Mouse (Mus musculus): ENCODE results near the gene Nodal.

Nodal gene

GRCm38 (mm10) chr10:61398125-61398524 is 19.6 kb upstream of the Nodal start:
- DNase-seq (ENCODE audit: low read depth) = no peak

- no peak for DNase-seq (ENCODE audit: low read depth)
Measured at GRCm38 (mm10) chr10:61399156-61399734, 18.5 kb upstream of the Nodal start.

GRCm38 (mm10) chr10:61400407-61400806 is 17.4 kb upstream of the Nodal start:
- DNase-seq (ENCODE audit: low read depth) = no peak

GRCm38 (mm10) chr10:61402480-61402879 is 15.3 kb upstream of the Nodal start:
- DNase-seq (ENCODE audit: low read depth) = no peak

GRCm38 (mm10) chr10:61402911-61403310 is 14.9 kb upstream of the Nodal start:
- DNase-seq (ENCODE audit: low read depth) = no peak

GRCm38 (mm10) chr10:61405958-61406357 is 11.8 kb upstream of the Nodal start:
- no peak for DNase-seq (ENCODE audit: low read depth)

GRCm38 (mm10) chr10:61409776-61410175 is 8.0 kb upstream of the Nodal start:
- DNase-seq (ENCODE audit: low read depth) = no peak

GRCm38 (mm10) chr10:61410193-61410592 is 7.6 kb upstream of the Nodal start:
- no peak for DNase-seq (ENCODE audit: low read depth)

GRCm38 (mm10) chr10:61412910-61413625 is 4.7 kb upstream of the Nodal start:
- no peak for DNase-seq (ENCODE audit: low read depth)

- no peak for DNase-seq (ENCODE audit: low read depth)
Measured at GRCm38 (mm10) chr10:61415240-61415639, 2.5 kb upstream of the Nodal start.

- no peak for DNase-seq (ENCODE audit: low read depth)
Measured at GRCm38 (mm10) chr10:61415890-61416289, 1.9 kb upstream of the Nodal start.

- DNase-seq (ENCODE audit: low read depth) = no peak
Measured at GRCm38 (mm10) chr10:61416561-61416960, 1.2 kb upstream of the Nodal start.

GRCm38 (mm10) chr10:61417046-61417445 is 726 bp upstream of the Nodal start:
- DNase-seq (ENCODE audit: low read depth) = no peak

- DNase-seq (ENCODE audit: low read depth) = no peak
Measured at GRCm38 (mm10) chr10:61418131-61418900, 544 bp downstream of the Nodal start.

- no peak for DNase-seq (ENCODE audit: low read depth)
Measured at GRCm38 (mm10) chr10:61419146-61419545, 1.4 kb downstream of the Nodal start.

GRCm38 (mm10) chr10:61420011-61420410 is 2.2 kb downstream of the Nodal start:
- DNase-seq (ENCODE audit: low read depth) = no peak

- DNase-seq (ENCODE audit: low read depth) = no peak
Measured at GRCm38 (mm10) chr10:61422861-61423260, 5.1 kb downstream of the Nodal start.

- no peak for DNase-seq (ENCODE audit: low read depth)
Measured at GRCm38 (mm10) chr10:61423289-61423688, 5.5 kb downstream of the Nodal start.

GRCm38 (mm10) chr10:61424500-61424899 is 6.7 kb downstream of the Nodal start:
- no peak for DNase-seq (ENCODE audit: low read depth)

GRCm38 (mm10) chr10:61425047-61425446 is 7.3 kb downstream of the Nodal start:
- no peak for DNase-seq (ENCODE audit: low read depth)

- DNase-seq (ENCODE audit: low read depth) = no peak
Measured at GRCm38 (mm10) chr10:61426251-61426757, 8.5 kb downstream of the Nodal start.

GRCm38 (mm10) chr10:61427951-61428350 is 10.2 kb downstream of the Nodal start:
- DNase-seq (ENCODE audit: low read depth) = no peak

GRCm38 (mm10) chr10:61428416-61428815 is 10.6 kb downstream of the Nodal start:
- DNase-seq (ENCODE audit: low read depth) = no peak

Measured in fibroblast of lung, adult 2 months (primary cell).